Mouse (Mus musculus): ENCODE results near the gene Nanos3.

Nanos3 gene

DNA sequence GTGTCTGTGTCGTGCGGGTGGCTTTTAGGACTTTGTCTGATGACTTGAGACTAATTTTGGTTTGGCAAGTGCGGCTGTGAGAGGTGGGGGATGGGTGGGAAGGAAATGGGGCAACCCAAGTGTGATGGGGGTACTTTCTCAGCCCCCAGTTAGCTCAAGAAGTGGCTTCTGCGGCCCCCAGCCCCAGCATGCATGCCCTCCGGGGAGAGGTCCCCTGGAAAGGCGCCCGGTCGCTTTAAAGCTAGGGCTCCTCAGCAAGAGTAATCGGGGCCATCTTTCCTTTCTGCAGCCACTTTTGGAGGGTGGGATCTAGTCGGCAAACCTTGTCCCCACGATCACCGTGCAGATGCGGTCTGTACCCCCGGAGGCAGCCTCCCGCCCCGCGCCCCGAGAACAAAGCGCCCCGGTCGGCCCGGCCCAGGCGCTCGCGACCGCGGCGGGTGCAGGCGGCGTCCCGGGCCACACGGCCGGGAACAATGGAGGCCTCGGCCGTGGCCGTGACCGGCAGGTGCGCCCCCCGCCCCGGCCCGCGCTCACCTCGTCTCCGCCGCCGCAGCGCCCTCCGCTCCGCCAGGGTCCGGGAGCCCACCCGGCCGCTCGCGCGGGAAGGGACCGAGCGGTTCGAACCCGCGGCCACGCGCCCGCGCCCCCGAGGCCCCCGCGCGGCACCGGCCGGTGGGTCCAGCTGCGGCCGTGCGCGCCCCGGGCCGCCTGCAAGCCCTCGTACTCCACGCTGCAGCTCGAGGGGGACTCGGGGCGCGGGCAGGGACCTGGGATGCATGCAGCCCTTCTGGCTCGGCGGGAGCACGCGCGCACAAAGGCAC lies 1.5 kb downstream of the Nanos3 start:
- no peak for DNase-seq (ENCODE audit: low spot score in 2 of 2)

DNA sequence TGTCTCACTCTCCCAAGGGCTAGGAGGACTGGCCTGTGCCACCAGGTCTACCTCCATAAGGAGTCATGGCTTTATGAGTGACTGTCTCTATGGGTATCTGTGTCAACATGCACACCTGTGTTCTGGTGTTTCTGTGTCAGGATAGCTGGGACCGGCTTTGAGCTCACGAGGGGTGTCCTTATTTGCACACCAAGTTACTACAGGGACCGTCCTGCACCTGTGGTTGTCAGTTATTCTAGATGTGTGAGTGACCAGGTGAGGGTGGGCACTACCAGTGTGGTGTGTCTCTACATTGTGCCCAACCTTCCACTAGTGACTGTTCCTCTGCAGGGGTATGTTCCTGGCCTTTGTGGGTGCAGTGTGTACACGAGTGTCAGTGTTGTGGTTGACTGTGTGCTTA lies 2.2 kb downstream of the Nanos3 start:
- DNase-seq (ENCODE audit: low spot score in 2 of 2) = no peak

- no peak for DNase-seq (ENCODE audit: low spot score in 2 of 2)
These were observed 4.4 kb downstream of the Nanos3 start for GRCm38 (mm10) chr8:84180530-84181190.

- no peak for DNase-seq (ENCODE audit: low spot score in 2 of 2)
These were observed 5.1 kb downstream of the Nanos3 start for GRCm38 (mm10) chr8:84179946-84180345.

DNA sequence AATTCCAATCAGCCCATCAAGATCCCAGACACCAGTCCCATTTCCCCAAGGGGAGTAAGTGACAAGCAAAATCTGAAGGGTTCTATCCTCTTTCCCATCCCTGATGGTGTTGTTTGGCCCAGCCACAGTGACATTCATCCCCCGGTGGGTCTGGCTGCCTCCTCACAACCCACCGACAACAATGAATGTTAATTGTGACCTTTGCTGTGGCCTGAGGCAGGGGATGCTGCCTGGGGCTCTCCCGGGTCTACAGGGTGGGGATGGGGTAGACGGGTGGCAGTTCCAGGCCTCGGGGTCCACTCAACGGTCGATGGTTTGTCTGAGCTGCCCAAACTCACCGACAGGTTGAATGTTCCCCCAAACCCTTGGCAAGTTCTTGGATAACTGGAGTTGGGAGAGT lies 6.4 kb downstream of the Nanos3 start:
- no peak for DNase-seq (ENCODE audit: low spot score in 2 of 2)

GRCm38 (mm10) chr8:84177405-84177804 lies 7.6 kb downstream of the Nanos3 start:
- no peak for DNase-seq (ENCODE audit: low spot score in 2 of 2)

- no peak for DNase-seq (ENCODE audit: low spot score in 2 of 2)
These were observed 8.5 kb downstream of the Nanos3 start for GRCm38 (mm10) chr8:84176560-84176959.

DNA sequence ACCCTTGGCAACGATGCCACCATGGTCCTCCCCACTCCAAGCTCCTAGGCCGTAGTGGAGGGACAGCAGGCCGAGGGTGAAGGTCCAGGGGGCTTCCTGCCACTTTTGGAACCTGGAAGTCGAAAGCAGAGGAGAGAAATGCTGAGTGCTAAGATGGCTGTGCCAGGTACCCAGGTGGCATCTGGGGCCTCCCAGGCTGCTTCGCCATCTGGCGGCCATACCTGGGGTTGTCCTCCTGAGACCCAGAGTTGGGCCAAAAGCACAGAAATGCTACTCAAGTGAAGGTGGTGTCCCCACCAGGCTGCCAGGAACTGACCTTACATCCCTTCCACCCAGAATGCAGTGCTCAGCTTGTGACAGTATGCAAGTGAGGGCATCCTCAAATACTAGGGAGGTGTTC lies 11.2 kb downstream of the Nanos3 start:
- DNase-seq (ENCODE audit: low spot score in 2 of 2) = no peak

- DNase-seq (ENCODE audit: low spot score in 2 of 2) = no peak
These were observed 14.9 kb downstream of the Nanos3 start for GRCm38 (mm10) chr8:84170096-84170495.

DNA sequence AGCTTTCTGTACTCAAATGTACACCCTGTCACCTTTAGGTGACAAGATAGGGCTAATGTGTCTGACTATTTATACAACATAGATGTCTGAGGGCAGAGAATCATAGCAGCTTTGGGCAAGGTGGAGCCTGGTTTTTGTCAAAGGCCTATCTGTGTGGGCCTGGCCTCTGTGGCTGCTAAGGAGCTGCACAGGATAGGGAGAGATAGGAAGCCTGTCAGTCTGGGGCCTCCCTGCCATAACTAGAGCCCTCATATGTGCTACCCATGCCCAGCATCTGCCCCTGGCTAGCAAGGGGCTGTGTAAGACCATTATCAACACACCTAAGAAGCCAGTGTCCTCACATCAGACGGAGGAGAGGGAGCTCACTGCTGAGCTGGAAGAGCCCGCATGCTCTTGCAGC lies 17.3 kb downstream of the Nanos3 start:
- DNase-seq (ENCODE audit: low spot score in 2 of 2) = no peak

GRCm38 (mm10) chr8:84157620-84158019 lies 27.4 kb downstream of the Nanos3 start:
- DNase-seq (ENCODE audit: low spot score in 2 of 2) = no peak

GRCm38 (mm10) chr8:84149181-84149580 lies 35.8 kb downstream of the Nanos3 start:
- DNase-seq (ENCODE audit: low spot score in 2 of 2) = no peak

DNA sequence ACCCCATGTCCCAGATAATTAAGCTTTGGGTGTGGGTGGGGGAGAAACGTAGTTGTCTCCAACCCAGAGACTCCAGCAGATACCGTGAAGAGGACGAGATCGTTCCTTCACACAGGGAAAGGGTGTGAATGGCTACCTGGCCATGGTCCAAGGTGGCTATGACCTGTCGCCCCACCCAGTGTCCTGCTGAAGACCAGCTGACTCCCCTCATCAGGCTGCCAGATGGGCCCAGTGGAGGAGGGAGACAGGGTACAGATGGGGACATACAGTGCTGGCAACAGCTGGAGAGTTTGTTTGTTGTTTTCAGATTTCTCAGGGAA lies 36.5 kb downstream of the Nanos3 start:
- no peak for DNase-seq (ENCODE audit: low spot score in 2 of 2)

DNA sequence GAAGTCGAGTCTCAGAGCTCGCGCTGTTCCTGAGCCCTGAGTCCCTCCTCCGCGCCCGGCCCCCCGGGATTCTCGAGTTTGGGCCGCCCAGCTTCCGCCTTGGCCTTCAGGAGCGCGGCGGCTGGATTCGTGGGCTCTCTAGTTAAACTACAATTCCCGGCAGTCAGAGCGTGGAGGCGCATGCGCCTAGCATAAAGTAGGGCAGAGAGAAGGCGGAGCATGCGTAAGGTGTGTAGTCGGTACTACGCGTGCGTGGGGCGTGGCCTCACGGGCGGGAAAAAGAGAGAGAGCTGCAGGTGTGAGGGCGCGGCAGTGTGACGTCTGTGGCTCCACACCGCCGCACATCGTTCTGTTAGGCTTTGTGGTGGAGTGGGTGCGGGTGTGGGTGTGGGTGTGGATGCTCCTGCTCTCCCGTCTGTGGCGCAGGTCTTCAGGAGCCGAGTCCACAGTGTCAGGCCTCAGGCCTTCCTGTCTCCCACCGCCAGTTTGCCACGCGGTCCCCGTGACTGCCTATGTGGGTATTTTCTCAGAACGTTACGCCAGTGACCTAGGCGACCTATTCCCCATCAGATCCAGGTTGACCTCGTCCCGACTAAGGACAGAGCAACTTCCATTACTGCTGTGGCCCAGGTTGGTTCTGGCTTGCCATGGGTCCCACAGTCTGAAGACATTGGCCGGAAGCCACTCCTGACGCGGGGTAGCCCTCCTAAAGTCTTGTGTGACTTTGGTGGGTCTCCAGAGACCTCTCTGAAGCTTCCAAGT lies 37.1 kb downstream of the Nanos3 start, which contains the start of the genes Cc2d1a and 4930432K21Rik:
Cc2d1a (minus strand) TSS at position 168 of the 762 bp plus-strand sequence.
4930432K21Rik (plus strand) TSS at position 257 of the 762 bp plus-strand sequence.
- peak; percentile 91 for DNase-seq (ENCODE audit: low spot score in 2 of 2)

- no peak for DNase-seq (ENCODE audit: low spot score in 2 of 2)
These were observed 37.7 kb downstream of the Nanos3 start for GRCm38 (mm10) chr8:84147324-84147766.

DNA sequence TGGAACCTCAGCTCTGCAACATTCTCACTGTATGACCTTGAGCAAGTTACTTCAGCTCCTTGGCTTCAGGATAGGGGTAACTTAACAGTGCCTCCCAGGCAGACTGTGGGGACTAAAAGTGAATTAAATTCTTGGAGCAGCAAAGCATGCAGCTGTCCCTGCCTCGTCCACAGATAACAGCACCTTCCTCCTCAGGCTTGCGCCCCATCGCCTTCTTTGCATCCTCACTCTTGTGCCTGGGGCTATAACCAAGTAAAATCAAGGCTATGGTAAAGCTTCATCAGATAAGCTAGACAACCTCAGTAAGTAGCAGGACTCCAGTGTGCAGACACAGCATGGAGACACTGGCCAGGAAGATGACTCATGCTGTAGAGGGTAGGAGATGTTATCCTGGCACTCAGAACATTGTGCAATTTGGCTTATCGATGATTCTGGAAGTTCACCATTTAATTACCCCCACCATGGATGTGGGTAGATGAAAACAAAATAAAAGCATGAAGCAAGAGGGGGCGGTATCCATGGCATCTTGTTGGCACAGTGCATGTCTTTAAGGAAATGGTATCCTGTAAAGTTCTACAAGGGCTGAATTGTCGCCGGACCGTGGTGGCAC lies 40.3 kb downstream of the Nanos3 start:
- no peak for DNase-seq (ENCODE audit: low spot score in 2 of 2)

GRCm38 (mm10) chr8:84140838-84141237 lies 44.2 kb downstream of the Nanos3 start:
- no peak for DNase-seq (ENCODE audit: low spot score in 2 of 2)

DNA sequence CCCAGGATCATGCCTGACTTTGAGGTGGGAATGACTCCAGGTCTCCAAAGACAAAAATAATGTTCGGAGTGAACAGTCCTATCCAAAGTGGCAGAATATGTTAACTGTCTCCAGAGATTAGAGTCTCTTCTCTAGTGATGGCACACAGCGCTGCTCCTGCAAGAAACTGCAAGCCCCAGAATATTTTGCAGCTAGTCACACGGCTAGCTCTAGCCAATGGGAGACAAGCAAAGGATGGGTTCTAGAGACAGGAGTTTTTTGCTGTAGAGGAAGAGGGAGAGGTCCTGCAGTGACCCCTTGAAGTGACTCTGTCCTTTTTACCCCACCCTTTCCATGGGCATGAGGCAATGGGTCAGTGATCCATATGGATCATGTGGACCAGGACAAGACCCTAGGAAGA lies 47.2 kb downstream of the Nanos3 start:
- no peak for DNase-seq (ENCODE audit: low spot score in 2 of 2)

DNA sequence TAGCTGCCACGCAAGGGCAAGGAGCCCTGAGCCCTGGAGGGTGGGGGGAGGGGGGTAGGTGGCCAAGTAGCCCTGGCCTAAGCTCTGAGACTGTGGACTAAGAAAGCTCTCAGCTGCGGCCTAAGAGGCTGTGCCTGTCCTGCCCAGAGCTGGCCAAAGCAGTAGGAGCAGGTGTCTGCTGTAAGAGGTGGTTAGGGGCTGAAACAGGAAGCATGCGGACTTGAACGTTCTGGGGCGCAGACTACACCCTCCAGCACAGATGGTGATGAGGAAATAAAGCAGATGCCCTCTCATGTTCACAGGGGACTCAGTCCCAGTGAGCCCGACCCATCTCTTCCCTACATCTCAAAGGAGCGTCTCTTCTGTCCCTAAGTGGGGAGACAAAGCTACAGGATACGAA lies 52.8 kb downstream of the Nanos3 start:
- no peak for DNase-seq (ENCODE audit: low spot score in 2 of 2)

GRCm38 (mm10) chr8:84130806-84131205 lies 54.2 kb downstream of the Nanos3 start:
- no peak for DNase-seq (ENCODE audit: low spot score in 2 of 2)

DNA sequence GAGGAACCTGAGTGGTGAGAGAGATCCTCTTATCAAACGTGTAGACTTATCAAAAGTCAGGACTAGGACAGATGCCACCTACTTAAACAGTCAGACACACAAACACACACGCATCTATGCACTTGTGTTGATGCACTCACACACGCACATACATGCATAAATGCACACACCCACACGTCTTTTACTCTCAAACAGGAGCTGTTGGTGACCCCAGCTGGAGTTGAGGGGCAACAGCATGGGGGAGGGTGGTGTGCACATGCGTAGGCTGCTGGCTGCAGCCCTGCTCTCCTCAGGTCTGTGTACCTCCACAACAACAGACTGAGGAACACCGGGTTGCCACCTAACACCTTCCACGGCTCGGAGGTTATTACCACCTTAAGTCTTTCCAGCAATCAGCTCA lies 56.7 kb downstream of the Nanos3 start:
- no peak for DNase-seq (ENCODE audit: low spot score in 2 of 2)

All from frontal cortex, postnatal 14 days (tissue).